Mouse (Mus musculus) brain, embryonic 14.5 days (tissue): ENCODE data around the gene Olfr156. TPM values are rescaled to one million over a fixed set of nuclear protein-coding genes. Genes with fewer than 3 reads are reported as not detected.
A peak's percentile ranks its signal among the peaks of the same experiment; 100 is the strongest.

Source experiments
- DNase-seq: peaks from one replicate; pipeline ENCODE4 v3.0.0-alpha.2; 2011; ENCODE audit warnings: low read depth
- CTCF ChIP-seq: fragments of 200-500 bp; IDR thresholded peaks from 2 replicates; pipeline ENCODE4 v1.5.1; 2012; ENCODE audit warnings: inconsistent platforms, mild to moderate bottlenecking, moderate library complexity, borderline replicate concordance; ENCODE audit not compliant: insufficient read depth, insufficient read length; ENCODE audit errors: extremely low read depth
- POLR2A ChIP-seq: fragments of 200-500 bp; IDR thresholded peaks from 2 replicates; pipeline ENCODE4 v1.6.1; 2012; ENCODE audit warnings: mild to moderate bottlenecking, inconsistent platforms, borderline replicate concordance; ENCODE audit not compliant: poor library complexity, insufficient read depth, insufficient read length, severe bottlenecking; ENCODE audit errors: extremely low read depth
- polyA plus RNA-seq: library from polyadenylated mRNA; depleted of rRNA; stranded (reverse); fragments of >200 nt; gene quantifications from 2 replicates; pipeline ENCODE4 v1.2.3, GENCODE M21; 2012; rRNA removed

The Olfr156 gene
- not detected in 2 replicates for polyA plus RNA-seq

DNA sequence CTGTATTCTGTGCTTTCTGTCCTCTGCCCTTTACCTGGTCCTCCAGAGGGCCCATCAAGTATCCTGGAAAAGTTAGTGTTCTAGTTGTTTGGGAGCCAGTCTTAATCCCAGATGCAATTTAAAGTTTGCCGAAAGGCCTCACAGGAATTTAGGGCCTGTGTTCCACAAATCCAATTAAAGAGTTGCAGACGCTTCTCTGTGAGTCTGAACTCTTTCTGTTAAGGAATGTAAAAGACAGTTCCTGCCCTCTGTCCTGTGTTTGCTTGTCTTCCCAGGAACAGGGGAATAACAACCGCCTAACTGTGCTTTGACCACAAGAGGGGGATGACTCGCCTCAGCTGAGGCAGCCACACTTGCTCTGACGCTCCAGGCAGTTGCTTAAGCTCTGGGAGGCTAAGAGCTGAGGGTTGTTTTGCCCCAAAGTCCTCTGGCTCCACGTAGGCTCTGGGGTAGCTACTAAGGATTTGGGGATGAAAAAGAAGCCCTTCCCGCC lies at the start of gene Olfr156:
Gene Olfr156, minus strand, starts transcription at position 51 of the 493 bp plus-strand sequence.
- DNase-seq, result peak; percentile 61
- peak; percentile 62; the same call in 1 of the 2 replicates for TF ChIP-seq CTCF
- TF ChIP-seq POLR2A, result no peak

DNA sequence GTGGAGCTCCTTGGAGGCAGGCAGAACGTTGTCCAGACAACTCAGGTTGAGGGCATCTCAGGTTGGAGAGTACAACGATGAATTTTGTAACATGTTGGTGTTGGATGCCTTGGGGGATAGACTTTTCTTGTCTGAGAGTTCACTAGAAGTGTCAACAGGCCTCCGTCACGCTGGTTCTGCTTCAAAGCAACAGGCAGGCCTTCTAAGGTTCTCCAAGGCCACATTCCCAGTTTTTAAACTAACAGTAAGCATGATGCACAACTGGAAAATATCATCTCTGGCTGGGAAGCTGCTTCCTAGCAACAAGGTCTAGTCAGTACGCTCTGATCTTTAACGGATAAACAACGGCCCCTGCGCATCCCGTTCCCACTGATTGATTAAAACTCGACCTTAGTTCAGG lies 46.1 kb upstream of the Olfr156 start:
- TF ChIP-seq POLR2A, result no peak
- no peak for TF ChIP-seq CTCF
- no peak for DNase-seq

DNA sequence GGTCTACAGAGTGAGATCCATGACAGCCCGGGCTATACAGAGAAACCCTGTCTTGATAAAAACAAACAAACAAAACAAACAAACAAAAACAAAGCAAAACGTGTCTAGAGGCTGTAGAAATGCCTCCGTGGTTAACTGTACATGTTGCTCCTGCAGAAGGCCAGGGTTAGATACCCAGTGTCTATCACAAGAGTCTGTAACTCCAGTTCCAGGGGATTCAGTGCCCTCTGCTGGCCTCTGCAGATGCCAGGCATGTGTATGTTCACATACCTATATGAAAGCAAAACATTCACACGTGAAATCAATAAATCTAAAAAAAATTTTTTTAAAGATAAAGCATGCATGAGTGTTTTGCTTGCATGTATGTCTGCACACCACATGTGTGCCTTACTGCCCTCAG lies 39.6 kb upstream of the Olfr156 start:
- no peak for DNase-seq
- TF ChIP-seq POLR2A, result no peak
- TF ChIP-seq CTCF, result peak; percentile 6; the same call in 1 of the 2 replicates

DNA sequence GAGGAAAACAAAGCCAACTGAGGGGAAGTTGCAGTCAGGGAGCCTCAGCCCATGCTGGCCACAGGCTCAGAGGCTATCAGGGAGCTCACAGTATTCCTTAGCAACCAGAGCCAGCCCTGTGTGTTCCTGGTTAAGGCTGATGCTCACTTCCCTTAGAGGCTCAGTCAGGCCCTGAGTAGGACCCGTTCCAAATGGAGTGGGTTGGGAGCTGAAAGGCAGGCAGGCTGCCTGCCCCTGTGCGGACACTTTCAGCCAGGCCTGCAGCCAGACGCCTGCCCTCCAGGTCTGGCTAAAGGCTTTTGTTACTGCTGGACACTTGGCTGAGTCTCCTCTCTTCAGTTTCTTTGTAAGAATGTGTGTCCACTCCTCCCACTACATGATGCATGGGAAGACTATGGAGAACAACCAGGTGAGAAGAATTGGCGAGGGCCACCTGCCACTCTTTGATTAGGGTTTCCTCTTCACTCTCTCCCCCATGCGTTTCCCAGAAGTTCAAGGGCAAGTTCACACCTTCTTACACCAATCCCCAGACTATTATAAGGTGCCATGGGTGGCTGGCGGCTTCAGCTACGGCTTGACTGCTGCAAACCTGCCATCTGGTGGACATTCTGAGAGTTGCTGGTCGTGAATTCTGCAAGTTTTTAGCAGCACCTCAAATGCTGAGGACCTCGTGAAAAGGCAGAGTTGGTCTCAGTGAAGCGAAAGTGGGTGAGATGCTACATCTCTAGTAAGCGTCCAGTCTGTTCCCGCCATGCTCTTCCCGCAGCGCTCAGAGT lies 37.2 kb upstream of the Olfr156 start:
- TF ChIP-seq CTCF (peak; percentile 87), POLR2A (no peak)
- DNase-seq, result peak; percentile 86

DNA sequence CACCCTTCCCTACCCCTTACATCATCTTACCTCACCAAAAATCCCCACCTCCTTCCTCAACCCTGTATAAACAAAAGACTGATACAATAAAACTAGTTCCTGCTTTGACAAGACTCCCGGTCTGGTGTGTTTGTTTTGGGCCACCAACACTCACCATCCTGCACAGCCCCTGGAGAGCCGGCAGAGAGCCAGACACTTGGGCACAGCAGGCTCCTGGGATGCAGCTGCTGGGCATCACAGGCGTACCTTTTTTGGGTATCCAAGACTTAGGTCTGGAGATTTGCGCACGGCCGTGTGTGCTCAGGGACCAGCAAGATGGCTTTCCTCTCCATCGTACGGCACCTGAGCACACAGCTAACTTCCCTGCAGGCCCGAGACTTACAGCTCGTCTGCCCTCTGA lies 36.2 kb upstream of the Olfr156 start:
- no peak for TF ChIP-seq POLR2A
- no peak for TF ChIP-seq CTCF
- no peak for DNase-seq

DNA sequence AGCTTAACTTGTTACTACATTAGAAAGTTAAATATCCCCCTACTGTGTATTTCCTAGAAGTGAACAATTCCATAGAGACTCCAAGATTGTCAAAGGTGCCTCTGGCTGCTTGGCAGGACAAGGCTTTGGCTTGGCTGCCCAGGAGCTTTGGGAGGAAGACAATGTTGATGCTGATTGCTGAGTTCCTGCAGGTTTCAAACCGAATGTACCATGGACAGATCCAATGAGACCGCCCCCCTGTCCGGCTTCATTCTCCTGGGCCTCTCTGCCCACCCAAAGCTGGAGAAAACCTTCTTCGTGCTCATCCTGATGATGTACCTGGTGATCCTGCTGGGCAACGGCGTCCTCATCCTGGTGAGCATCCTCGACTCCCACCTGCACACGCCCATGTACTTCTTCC lies 30.4 kb upstream of the Olfr156 start:
- no peak for DNase-seq
- TF ChIP-seq POLR2A, result no peak
- no peak for TF ChIP-seq CTCF

DNA sequence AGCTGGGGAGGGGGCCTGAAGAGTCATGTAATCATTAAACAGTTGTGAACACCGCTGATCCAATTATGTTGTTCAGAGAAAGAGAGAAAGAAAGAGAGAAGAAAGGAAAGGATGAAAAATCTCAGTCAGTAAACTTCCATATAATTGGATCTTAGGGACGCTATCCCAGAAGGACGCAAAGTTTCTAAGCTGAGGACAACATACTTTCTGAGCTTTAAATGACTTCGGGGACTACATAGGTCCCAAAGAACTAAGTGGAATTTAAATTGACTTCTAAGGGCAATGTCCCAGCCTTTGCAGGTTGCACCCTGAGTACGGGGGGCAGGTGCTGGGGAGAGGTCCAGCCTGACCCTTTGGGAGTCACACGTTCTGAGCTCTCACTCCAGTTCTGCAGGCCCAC lies 27.6 kb upstream of the Olfr156 start, which contains the start of gene Olfr155:
Gene Olfr155, plus strand, starts transcription at position 301 of the 400 bp plus-strand sequence.
- DNase-seq, result no peak
- no peak for TF ChIP-seq POLR2A
- no peak for TF ChIP-seq CTCF

DNA sequence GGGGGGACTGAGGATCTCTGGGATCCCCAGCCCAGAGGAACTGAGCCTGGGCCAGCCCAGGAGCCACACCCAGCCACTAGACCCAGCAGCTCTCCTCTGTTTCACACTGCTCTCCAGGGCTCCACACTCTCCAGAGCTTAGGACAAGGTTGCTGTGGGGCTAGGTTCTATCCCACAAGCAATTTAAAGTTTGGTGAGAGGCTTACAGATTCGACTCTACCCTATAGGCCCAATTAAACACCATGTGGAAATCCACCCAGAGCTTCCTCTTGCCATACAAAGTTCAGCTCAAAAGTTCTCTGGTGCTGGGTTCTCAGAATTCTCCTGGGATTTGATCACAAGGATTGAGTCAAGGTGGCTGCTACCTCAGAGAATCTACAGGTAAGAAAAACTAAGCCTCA lies 16.4 kb upstream of the Olfr156 start, which contains the start of gene Olfr157:
Gene Olfr157, minus strand, starts transcription at position 101 of the 400 bp plus-strand sequence.
- TF ChIP-seq CTCF (no peak), POLR2A (no peak)
- DNase-seq, result no peak

DNA sequence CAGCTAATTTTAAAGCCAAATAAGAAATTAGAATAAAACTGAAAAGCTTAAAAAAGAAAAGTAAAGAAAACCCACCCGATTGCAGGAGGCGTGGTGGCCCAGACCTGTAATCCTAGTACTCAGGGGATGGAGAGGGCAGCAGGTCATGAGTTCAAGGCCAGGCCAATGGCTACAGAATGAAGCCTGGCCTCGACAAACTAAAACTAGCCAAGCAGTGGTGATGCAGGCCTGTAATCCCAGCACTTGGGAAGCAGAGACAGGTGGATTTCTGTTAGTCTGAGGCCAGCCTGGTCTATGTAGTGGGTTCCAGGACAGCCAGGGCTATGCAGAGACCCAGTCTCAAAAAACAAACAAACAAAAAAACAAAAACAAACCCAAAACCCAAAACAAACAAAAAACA lies 14.6 kb upstream of the Olfr156 start:
- DNase-seq, result no peak
- TF ChIP-seq CTCF (no peak), POLR2A (no peak)

DNA sequence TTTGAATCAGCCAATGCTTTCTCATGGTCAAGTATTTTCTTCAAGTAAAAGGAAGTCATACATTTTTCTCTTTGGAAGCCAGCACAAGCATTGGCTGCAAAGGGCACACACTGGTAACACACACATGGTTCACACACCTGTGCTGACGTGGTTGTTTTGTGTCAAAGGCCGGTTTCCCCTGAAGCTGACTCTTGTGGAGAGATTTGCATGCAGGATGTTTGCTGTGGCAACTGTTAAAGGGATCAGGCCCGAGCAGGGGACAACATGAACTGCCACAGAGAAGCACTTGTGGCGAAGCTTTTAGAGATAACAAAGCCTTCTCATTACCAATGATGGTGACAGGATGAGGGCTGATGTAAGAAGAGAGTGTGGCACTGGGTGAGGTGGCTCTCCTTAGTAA lies 11.1 kb upstream of the Olfr156 start:
- no peak for TF ChIP-seq POLR2A
- TF ChIP-seq CTCF, result no peak
- DNase-seq, result no peak

DNA sequence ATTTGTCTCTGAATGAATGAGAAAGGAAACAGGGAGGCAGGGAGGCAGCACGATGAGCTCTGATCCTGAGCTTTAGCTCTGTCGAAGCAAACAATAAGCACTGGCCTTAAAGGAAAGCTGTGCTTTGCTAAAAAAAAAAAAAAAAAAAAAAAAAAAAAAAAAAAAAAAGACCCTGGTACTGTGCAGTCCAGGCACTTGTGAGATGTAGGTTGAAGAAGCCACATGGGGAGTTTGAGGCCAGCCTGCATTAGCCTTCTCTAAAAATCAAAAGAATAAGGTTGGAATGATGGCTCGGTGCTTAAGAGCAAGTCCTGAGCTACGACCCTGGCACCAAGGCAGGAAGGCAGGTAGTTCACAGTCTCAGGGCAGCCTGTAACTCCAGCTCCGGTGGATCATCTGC lies 10.1 kb upstream of the Olfr156 start:
- TF ChIP-seq POLR2A, result no peak
- no peak for TF ChIP-seq CTCF
- no peak for DNase-seq

DNA sequence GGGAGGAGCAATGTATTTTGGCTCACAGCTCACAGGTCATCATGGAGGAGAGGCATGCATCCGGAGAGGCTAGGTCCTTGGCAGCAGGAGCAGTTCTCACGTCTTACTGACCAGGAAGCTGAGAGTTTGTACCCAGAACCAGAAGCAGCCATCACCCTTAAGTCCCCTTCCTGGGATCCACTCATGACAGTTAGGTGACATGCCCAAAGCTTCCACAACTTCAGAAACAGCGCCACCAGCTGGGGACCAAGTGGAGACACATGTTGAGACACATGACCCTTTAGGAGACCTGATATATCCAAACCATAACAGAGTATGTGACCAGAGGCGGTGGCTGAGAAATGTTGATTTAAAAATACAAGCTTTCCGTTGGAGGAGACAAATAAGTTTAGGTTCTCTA lies 8.3 kb upstream of the Olfr156 start:
- TF ChIP-seq POLR2A (no peak), CTCF (no peak)
- DNase-seq, result no peak
